Mouse (Mus musculus): ENCODE data around the gene Atp5s. TPM values are rescaled to one million over a fixed set of nuclear protein-coding genes. Genes with fewer than 3 reads are reported as not detected.

The Atp5s gene
- 29.4 and 37.6 TPM in 2 replicates for polyA plus RNA-seq (2014; fragmentation: Nextera tagmentation; extraction: Ambion mirVana)

DNA sequence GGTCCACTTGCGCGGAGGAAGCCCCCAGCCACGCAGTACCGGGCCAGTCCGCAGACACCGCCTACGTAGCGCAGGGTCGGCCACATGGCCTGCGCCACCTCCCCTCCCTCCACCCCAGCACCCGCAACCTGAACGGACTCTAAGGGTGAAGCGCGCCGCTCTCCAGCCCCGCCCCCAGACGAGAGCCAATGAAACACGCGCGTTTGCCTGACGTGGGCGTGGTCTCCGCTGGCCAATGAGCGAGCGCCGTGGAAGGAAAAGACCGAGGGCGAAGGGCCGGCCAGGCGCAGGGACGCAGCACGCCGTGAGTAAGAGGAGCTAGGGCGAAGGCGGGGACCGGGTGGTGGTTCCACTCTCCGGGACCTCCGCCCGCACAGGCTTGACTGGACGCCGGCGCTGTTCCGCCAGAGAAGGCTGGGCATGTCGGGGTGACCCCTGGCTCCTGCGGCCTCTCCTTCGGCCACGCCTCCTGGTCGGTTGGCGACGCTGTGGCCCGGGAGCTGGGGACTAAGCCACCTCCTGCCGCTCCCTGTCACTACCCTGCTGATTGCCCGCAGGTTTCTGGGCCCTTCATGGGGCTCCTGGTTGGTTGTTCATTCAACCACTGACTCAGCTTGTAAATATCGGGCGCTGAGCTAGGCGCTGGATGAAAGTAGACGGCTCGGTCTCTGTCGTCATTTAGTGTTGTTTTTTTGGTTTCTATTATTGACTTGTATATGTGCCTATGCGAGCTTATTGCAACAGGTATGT lies at the start of gene Atp5s, which contains the start of gene L2hgdh:
Gene Atp5s (plus strand): TSS at position 240 of the 750 bp plus-strand sequence.
Gene L2hgdh (minus strand): TSS at position 163 of the 750 bp plus-strand sequence.
- H3K4me1 ChIP-seq (ENCODE audit: control insufficient read depth, insufficient read depth, low read length), result peaks cover 12% of the 10 kb centered on the region
- H3K4me3 ChIP-seq (ENCODE audit: low read length), result peak within 1 kb of the TSS; percentile 79
- no peaks in the 10 kb centered on the region for H3K27me3 ChIP-seq (ENCODE audit: control insufficient read depth, insufficient read depth, low read length)
- no peaks in the 10 kb centered on the region for H3K9me3 ChIP-seq (ENCODE audit: control insufficient read depth, low read length)
- under 1% methylated on average over 60 of the region's 60 CpGs for WGBS
- peak within 1 kb of the TSS; percentile 94 for H3K4me2 ChIP-seq (replicated peaks; ENCODE audit: low read depth, low read length)
- H3K27ac ChIP-seq (ENCODE audit: low read depth, low read length), result peak within 1 kb of the TSS; percentile 77
- peak; percentile 97 for ATAC-seq (ENCODE audit: low FRiP score, low TSS enrichment)
- peak within 1 kb of the TSS; percentile 66 for H3K9ac ChIP-seq (ENCODE audit: low read depth, low read length)
- H3K36me3 ChIP-seq (ENCODE audit: control insufficient read depth, insufficient read depth, low read length), result peaks cover under 1% of the 10 kb centered on the region; the same call in 1 of the 2 replicates

GRCm38 (mm10) chr12:69676157-69676556 lies 48.6 kb upstream of the Atp5s start:
- no peaks in the 10 kb centered on the region for H3K36me3 ChIP-seq (ENCODE audit: control insufficient read depth, insufficient read depth, low read length)
- H3K4me2 ChIP-seq (replicated peaks; ENCODE audit: low read depth, low read length), result no peak overlapping the region
- H3K9ac ChIP-seq (ENCODE audit: low read depth, low read length), result no peak overlapping the region
- H3K9me3 ChIP-seq (ENCODE audit: control insufficient read depth, low read length), result no peaks in the 10 kb centered on the region
- 86% methylated on average over 4 of the region's 4 CpGs for WGBS
- H3K4me3 ChIP-seq (ENCODE audit: low read length), result no peak overlapping the region
- no peak overlapping the region for H3K27ac ChIP-seq (ENCODE audit: low read depth, low read length)
- no peaks in the 10 kb centered on the region for H3K27me3 ChIP-seq (ENCODE audit: control insufficient read depth, insufficient read depth, low read length)
- H3K4me1 ChIP-seq (ENCODE audit: control insufficient read depth, insufficient read depth, low read length), result peaks cover 24% of the 10 kb centered on the region
- no peak for ATAC-seq (ENCODE audit: low FRiP score, low TSS enrichment)

DNA sequence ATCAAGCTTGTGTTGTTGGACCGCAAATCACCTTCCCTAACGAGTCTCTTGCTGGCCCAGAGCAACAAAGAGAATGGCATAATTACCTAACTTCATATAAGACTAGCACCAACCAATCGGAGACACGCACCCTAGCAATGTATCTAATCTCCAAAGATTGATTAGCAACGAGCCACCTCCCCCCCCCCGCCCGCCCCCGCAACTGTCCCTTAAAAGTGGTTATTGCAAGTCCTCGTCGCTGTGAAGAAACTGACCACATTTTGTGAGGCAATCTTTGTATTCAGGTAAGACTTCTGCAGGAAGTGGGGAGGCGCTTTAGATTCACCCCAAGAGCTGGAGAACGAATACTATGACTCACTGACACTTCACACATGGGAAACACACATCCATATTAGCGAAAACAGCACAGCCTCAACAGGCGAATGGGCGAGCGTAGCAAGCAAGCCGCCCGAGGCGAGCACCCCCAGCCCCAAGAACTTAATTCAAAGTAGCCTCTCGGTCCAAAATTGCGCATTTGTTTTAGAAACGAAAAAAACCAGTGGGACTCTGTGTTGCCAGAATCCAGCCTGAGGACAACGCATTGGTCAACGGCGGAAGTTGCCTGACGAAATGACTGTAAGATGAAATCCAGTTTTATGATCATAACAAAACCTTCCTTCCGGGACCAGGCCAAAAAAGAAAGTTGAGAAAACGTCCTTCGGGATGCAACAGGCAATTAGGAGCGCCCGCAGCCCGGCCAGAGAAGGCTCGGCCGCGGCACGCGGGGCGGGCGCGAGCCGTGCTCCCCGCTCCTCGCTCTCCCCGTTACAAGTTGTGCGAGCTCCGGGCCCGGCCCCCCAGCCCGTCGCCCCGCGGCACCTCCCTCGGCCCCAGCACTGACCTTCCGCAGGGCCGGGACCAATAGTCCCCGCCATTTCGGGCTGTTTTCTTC lies 43.9 kb upstream of the Atp5s start:
- WGBS, result under 1% methylated on average over 56 of the region's 56 CpGs
- Histone ChIP-seq H3K4me3 (ENCODE audit: low read length) (peak overlapping the region; percentile 92), H3K4me1 (ENCODE audit: control insufficient read depth, insufficient read depth, low read length) (peaks cover 7% of the 10 kb centered on the region), H3K27ac (ENCODE audit: low read depth, low read length) (peak overlapping the region; percentile 97), H3K9ac (ENCODE audit: low read depth, low read length) (peak overlapping the region; percentile 95), H3K9me3 (ENCODE audit: control insufficient read depth, low read length) (no peaks in the 10 kb centered on the region), H3K36me3 (ENCODE audit: control insufficient read depth, insufficient read depth, low read length) (no peaks in the 10 kb centered on the region), H3K27me3 (ENCODE audit: control insufficient read depth, insufficient read depth, low read length) (no peaks in the 10 kb centered on the region), H3K4me2 (replicated peaks; ENCODE audit: low read depth, low read length) (peak overlapping the region; percentile 64)
- peak; percentile 66 for ATAC-seq (ENCODE audit: low FRiP score, low TSS enrichment)

- Histone ChIP-seq H3K4me1 (ENCODE audit: control insufficient read depth, insufficient read depth, low read length) (peaks cover 7% of the 10 kb centered on the region), H3K36me3 (ENCODE audit: control insufficient read depth, insufficient read depth, low read length) (no peaks in the 10 kb centered on the region), H3K4me3 (ENCODE audit: low read length) (peak within 1 kb of the TSS; percentile 92), H3K27ac (ENCODE audit: low read depth, low read length) (peak within 1 kb of the TSS; percentile 97), H3K27me3 (ENCODE audit: control insufficient read depth, insufficient read depth, low read length) (no peaks in the 10 kb centered on the region), H3K9ac (ENCODE audit: low read depth, low read length) (peak within 1 kb of the TSS; percentile 95), H3K4me2 (replicated peaks; ENCODE audit: low read depth, low read length) (peak within 1 kb of the TSS; percentile 64), H3K9me3 (ENCODE audit: control insufficient read depth, low read length) (no peaks in the 10 kb centered on the region)
- WGBS, result 0% methylated on average over 34 of the region's 85 CpGs
- ATAC-seq (ENCODE audit: low FRiP score, low TSS enrichment), result peak; percentile 89
These were observed 43.1 kb upstream of the Atp5s start, which contains the start of gene Sos2 for GRCm38 (mm10) chr12:69681566-69682061. Gene Sos2 (minus strand): TSS chr12:69681852.

- 1% methylated on average over 49 of the region's 54 CpGs for WGBS
- peak; percentile 89 for ATAC-seq (ENCODE audit: low FRiP score, low TSS enrichment)
- Histone ChIP-seq H3K27me3 (ENCODE audit: control insufficient read depth, insufficient read depth, low read length) (no peaks in the 10 kb centered on the region), H3K36me3 (ENCODE audit: control insufficient read depth, insufficient read depth, low read length) (no peaks in the 10 kb centered on the region), H3K9ac (ENCODE audit: low read depth, low read length) (peak overlapping the region; percentile 95), H3K9me3 (ENCODE audit: control insufficient read depth, low read length) (no peaks in the 10 kb centered on the region), H3K27ac (ENCODE audit: low read depth, low read length) (peak overlapping the region; percentile 97), H3K4me1 (ENCODE audit: control insufficient read depth, insufficient read depth, low read length) (peaks cover 7% of the 10 kb centered on the region), H3K4me3 (ENCODE audit: low read length) (peak overlapping the region; percentile 92), H3K4me2 (replicated peaks; ENCODE audit: low read depth, low read length) (peak overlapping the region; percentile 64)
These were observed 42.5 kb upstream of the Atp5s start for GRCm38 (mm10) chr12:69682065-69682787.

- Histone ChIP-seq H3K27ac (ENCODE audit: low read depth, low read length) (no peak overlapping the region), H3K4me3 (ENCODE audit: low read length) (peak overlapping the region; percentile 92), H3K9ac (ENCODE audit: low read depth, low read length) (no peak overlapping the region; the same call in 1 of the 2 replicates), H3K9me3 (ENCODE audit: control insufficient read depth, low read length) (no peaks in the 10 kb centered on the region), H3K4me1 (ENCODE audit: control insufficient read depth, insufficient read depth, low read length) (peaks cover 7% of the 10 kb centered on the region), H3K27me3 (ENCODE audit: control insufficient read depth, insufficient read depth, low read length) (no peaks in the 10 kb centered on the region), H3K4me2 (replicated peaks; ENCODE audit: low read depth, low read length) (peak overlapping the region; percentile 64), H3K36me3 (ENCODE audit: control insufficient read depth, insufficient read depth, low read length) (no peaks in the 10 kb centered on the region)
- 40% methylated on average over 14 of the region's 14 CpGs for WGBS
- ATAC-seq (ENCODE audit: low FRiP score, low TSS enrichment), result no peak
These were observed 41.8 kb upstream of the Atp5s start for GRCm38 (mm10) chr12:69682788-69683419.

GRCm38 (mm10) chr12:69683537-69683936 lies 41.2 kb upstream of the Atp5s start:
- 50% methylated on average over 10 of the region's 10 CpGs for WGBS
- Histone ChIP-seq H3K27me3 (ENCODE audit: control insufficient read depth, insufficient read depth, low read length) (no peaks in the 10 kb centered on the region), H3K4me1 (ENCODE audit: control insufficient read depth, insufficient read depth, low read length) (peaks cover 7% of the 10 kb centered on the region), H3K4me3 (ENCODE audit: low read length) (no peak overlapping the region), H3K4me2 (replicated peaks; ENCODE audit: low read depth, low read length) (no peak overlapping the region), H3K36me3 (ENCODE audit: control insufficient read depth, insufficient read depth, low read length) (no peaks in the 10 kb centered on the region), H3K9me3 (ENCODE audit: control insufficient read depth, low read length) (no peaks in the 10 kb centered on the region), H3K27ac (ENCODE audit: low read depth, low read length) (no peak overlapping the region), H3K9ac (ENCODE audit: low read depth, low read length) (no peak overlapping the region)
- ATAC-seq (ENCODE audit: low FRiP score, low TSS enrichment), result no peak

GRCm38 (mm10) chr12:69688368-69688767 lies 36.4 kb upstream of the Atp5s start:
- 56% methylated on average over 2 of the region's 2 CpGs for WGBS
- H3K9me3 ChIP-seq (ENCODE audit: control insufficient read depth, low read length), result no peaks in the 10 kb centered on the region
- H3K9ac ChIP-seq (ENCODE audit: low read depth, low read length), result no peak overlapping the region
- no peaks in the 10 kb centered on the region for H3K27me3 ChIP-seq (ENCODE audit: control insufficient read depth, insufficient read depth, low read length)
- H3K4me3 ChIP-seq (ENCODE audit: low read length), result no peak overlapping the region
- no peak for ATAC-seq (ENCODE audit: low FRiP score, low TSS enrichment)
- H3K27ac ChIP-seq (ENCODE audit: low read depth, low read length), result no peak overlapping the region
- no peaks in the 10 kb centered on the region for H3K36me3 ChIP-seq (ENCODE audit: control insufficient read depth, insufficient read depth, low read length)
- H3K4me2 ChIP-seq (replicated peaks; ENCODE audit: low read depth, low read length), result no peak overlapping the region
- no peaks in the 10 kb centered on the region for H3K4me1 ChIP-seq (ENCODE audit: control insufficient read depth, insufficient read depth, low read length)

Measured in kidney, embryonic 14.5 days (tissue).